Mouse (Mus musculus) kidney, postnatal 36 days (tissue): Measurements from ENCODE around the gene Rap1a.
A peak's percentile ranks its signal among the peaks of the same experiment; 100 is the strongest.

Source experiments
- DNase-seq, 2 experiments: peaks; one replicate each; pipeline ENCODE4 v3.0.0; 2021 to 2022; ENCODE audit warnings: mixed read lengths in 2 of 2

Gene Rap1a

GRCm38 (mm10) chr3:105687324-105688060 lies 113.6 kb downstream of the Rap1a start, which contains the start of gene Ddx20:
Ddx20 (minus strand) TSS chr3:105687574.
- DNase-seq: peak; percentile 97 to 98

- no peak for DNase-seq
These were observed 114.5 kb downstream of the Rap1a start for GRCm38 (mm10) chr3:105686394-105687323.

GRCm38 (mm10) chr3:105680346-105680745 lies 120.8 kb downstream of the Rap1a start:
- DNase-seq: no peak
